ENCODE assay signal across 20 mouse cellular contexts in genomic region chr2:115901007-115901406, GRCm38 (mm10).
A peak's percentile ranks its signal among the peaks of the same experiment; 100 is the strongest.
DNase-seq lines count a peak whose midpoint lies in the region; ATAC-seq and TF ChIP-seq lines count a peak whose summit lies in the region.
"Had no signal": no experiment of that assay in that cellular context is flagged by ENCODE, and none has a peak within 500 bp of the region (broad histone marks: within the 10 kb centered on the region; RNA-seq: fewer than 3 reads in every experiment).

No protein-coding gene starts in this region.

- intact Hi-C loops in heart, adult 2 months (cut with DNase I), result no loop called here
- intact Hi-C loops in heart, postnatal 36 days (cut with DNase I), result no loop called here
- intact Hi-C loops in heart, postnatal 10 days (cut with DNase I), result no loop called here

- H3K36me3 ChIP-seq in heart, embryonic 11.5 days (ENCODE audit: control insufficient read depth, insufficient read depth, low read length), result no peaks in the 10 kb centered on the region
- no peaks in the 10 kb centered on the region; the same call in 1 of the 2 replicates for H3K36me3 ChIP-seq in heart, adult 2 months (ENCODE audit: control insufficient read depth, insufficient read depth, low read length)
- H3K36me3 ChIP-seq in heart, embryonic 15.5 days, result no peaks in the 10 kb centered on the region
- no peaks in the 10 kb centered on the region for H3K36me3 ChIP-seq in heart, postnatal 0 days (replicated peaks; ENCODE audit: control insufficient read depth, insufficient read depth, low read length)
- H3K36me3 ChIP-seq: embryonic facial prominence, embryonic 15.5 days; forebrain, embryonic 15.5 days had no signal

- 0 out of 2 replicates have a peak, but pooled peaks have one; percentile 26 for ATAC-seq in heart, embryonic 11.5 days (replicated peaks; ENCODE audit: insufficient number of reproducible peaks, low FRiP score, low TSS enrichment)
- no peak; the same call in 1 of the 2 replicates for ATAC-seq in heart, embryonic 15.5 days (replicated peaks; ENCODE audit: insufficient number of reproducible peaks, insufficient read depth, low FRiP score, low read depth)
- peak; percentile 78 for ATAC-seq in heart, postnatal 0 days (ENCODE audit: insufficient read depth, low read depth)
- ATAC-seq: forebrain, embryonic 15.5 days; intestine, embryonic 16.5 days had no signal

- DNase-seq in heart, adult 2 months, result no peak
- no peak for DNase-seq in heart, postnatal 36 days
- no peak for DNase-seq in heart, postnatal 0 days (ENCODE audit: low spot score)
- peak; percentile 17 to 18 for DNase-seq in heart, postnatal 10 days
- DNase-seq: adrenal gland, adult 8-10 months; cerebellum, adult 11 months; cerebellum, adult 8-10 months; cerebellum, postnatal 14 days; embryo, embryonic 11 days; gastrocnemius, postnatal 36 days; kidney, adult 2 months had no signal

- no peak for TF ChIP-seq EP300 in heart, adult 2 months (IDR thresholded peaks at IDR 0.05; ENCODE audit: insufficient read depth, low read depth, low read length)
- no peak for TF ChIP-seq EP300 in heart, postnatal 0 days (IDR thresholded peaks at IDR 0.05; ENCODE audit: low read depth)

- H3K27ac ChIP-seq in heart, embryonic 11.5 days (ENCODE audit: low read depth, low read length), result peak overlapping the region; percentile 47; the same call in 1 of the 2 replicates
- no peak overlapping the region for H3K27ac ChIP-seq in heart, adult 2 months
- peak overlapping the region; percentile 56 for H3K27ac ChIP-seq in heart, embryonic 15.5 days
- H3K27ac ChIP-seq in heart, postnatal 0 days (ENCODE audit: low read depth), result peak overlapping the region; percentile 40
- H3K27ac ChIP-seq: embryonic facial prominence, embryonic 15.5 days; forebrain, embryonic 10.5 days; forebrain, embryonic 15.5 days; kidney, embryonic 15.5 days had no signal

- no peaks in the 10 kb centered on the region for H3K27me3 ChIP-seq in heart, embryonic 11.5 days (ENCODE audit: control insufficient read depth, insufficient read depth, low read length)
- no peaks in the 10 kb centered on the region for H3K27me3 ChIP-seq in heart, adult 2 months (ENCODE audit: control insufficient read depth, insufficient read depth, low read length)
- H3K27me3 ChIP-seq in heart, embryonic 15.5 days, result no peaks in the 10 kb centered on the region
- H3K27me3 ChIP-seq in heart, postnatal 0 days (ENCODE audit: control insufficient read depth, insufficient read depth, low read length), result no peaks in the 10 kb centered on the region
- H3K27me3 ChIP-seq: embryonic facial prominence, embryonic 15.5 days; forebrain, embryonic 15.5 days; kidney, embryonic 15.5 days had no signal

- H3K9me3 ChIP-seq in heart, embryonic 11.5 days (replicated peaks; ENCODE audit: control insufficient read depth, low read length), result no peaks in the 10 kb centered on the region
- no peaks in the 10 kb centered on the region for H3K9me3 ChIP-seq in heart, embryonic 15.5 days (replicated peaks)
- H3K9me3 ChIP-seq in heart, postnatal 0 days (replicated peaks; ENCODE audit: control insufficient read depth, low read length), result no peaks in the 10 kb centered on the region
- H3K9me3 ChIP-seq: embryonic facial prominence, embryonic 15.5 days; forebrain, embryonic 10.5 days; forebrain, embryonic 15.5 days; kidney, embryonic 15.5 days had no signal

- H3K79me2 ChIP-seq in heart, adult 2 months (replicated peaks; ENCODE audit: control insufficient read depth, insufficient read depth, low read length), result no peaks in the 10 kb centered on the region

- TF ChIP-seq CTCF in heart, adult 2 months (IDR thresholded peaks at IDR 0.05), result no peak
- no peak for TF ChIP-seq CTCF in heart, postnatal 0 days (IDR thresholded peaks at IDR 0.05; ENCODE audit: low read depth)

- 59% methylated on average over 6 of the region's 6 CpGs for WGBS in heart, embryonic 11.5 days (ENCODE audit: insufficient replicate concordance)
- WGBS in heart, adult 2 months, result 68% methylated on average over 6 of the region's 6 CpGs
- 49% methylated on average over 6 of the region's 6 CpGs for WGBS in heart, embryonic 15.5 days
- WGBS in heart, postnatal 0 days, result 46% methylated on average over 6 of the region's 6 CpGs

- H3K9ac ChIP-seq in heart, embryonic 11.5 days (ENCODE audit: low read depth, low read length), result no peak overlapping the region
- no peak overlapping the region for H3K9ac ChIP-seq in heart, adult 2 months (ENCODE audit: low read depth, low read length)
- H3K9ac ChIP-seq in heart, embryonic 15.5 days, result no peak overlapping the region
- no peak overlapping the region for H3K9ac ChIP-seq in heart, postnatal 0 days (replicated peaks; ENCODE audit: low read depth, low read length)
- H3K9ac ChIP-seq: embryonic facial prominence, embryonic 15.5 days; forebrain, embryonic 15.5 days; hindbrain, embryonic 14.5 days; kidney, embryonic 15.5 days had no signal

- no peak for TF ChIP-seq POLR2A in heart, adult 2 months (IDR thresholded peaks at IDR 0.05; ENCODE audit: insufficient read depth, low read depth, low read length)

- peaks cover 16% of the 10 kb centered on the region for H3K4me1 ChIP-seq in heart, embryonic 11.5 days (ENCODE audit: control insufficient read depth, insufficient read depth, low read length)
- no peaks in the 10 kb centered on the region for H3K4me1 ChIP-seq in heart, adult 2 months (ENCODE audit: control insufficient read depth, insufficient read depth, low read length)
- H3K4me1 ChIP-seq in heart, embryonic 15.5 days (replicated peaks), result peaks cover 32% of the 10 kb centered on the region
- H3K4me1 ChIP-seq in heart, postnatal 0 days (ENCODE audit: control insufficient read depth, insufficient read depth), result peaks cover 22% of the 10 kb centered on the region

- no peak overlapping the region for H3K4me3 ChIP-seq in heart, embryonic 11.5 days (ENCODE audit: low read depth, low read length)
- no peak overlapping the region for H3K4me3 ChIP-seq in heart, adult 2 months
- no peak overlapping the region for H3K4me3 ChIP-seq in heart, embryonic 15.5 days
- no peak overlapping the region for H3K4me3 ChIP-seq in heart, postnatal 0 days (ENCODE audit: low read depth, low read length)
- H3K4me3 ChIP-seq: embryonic facial prominence, embryonic 15.5 days; erythroblast, embryonic 14.5 days; forebrain, embryonic 10.5 days; forebrain, embryonic 15.5 days; kidney, embryonic 15.5 days had no signal

- no peak overlapping the region for H3K4me2 ChIP-seq in heart, embryonic 11.5 days
- H3K4me2 ChIP-seq in heart, embryonic 15.5 days, result no peak overlapping the region
- no peak overlapping the region for H3K4me2 ChIP-seq in heart, postnatal 0 days (ENCODE audit: low read depth, low read length)
- H3K4me2 ChIP-seq: embryonic facial prominence, embryonic 15.5 days; forebrain, embryonic 15.5 days; hindbrain, embryonic 14.5 days; kidney, embryonic 15.5 days had no signal

Comparison
In these comparisons a context has a peak if more than half of its experiments do, and no peak if none do; other contexts are left out.
1. DNase-seq: peak in heart, postnatal 10 days (2 of 2); none in heart, adult 2 months (0 of 2), heart, postnatal 36 days (0 of 2) and heart, postnatal 0 days (single experiment).